Mouse (Mus musculus): Measurements from ENCODE around the gene Unc13a. TPM values are rescaled to one million over a fixed set of nuclear protein-coding genes. Genes with fewer than 3 reads are reported as not detected.

The Unc13a gene
- polyA plus RNA-seq, 1 experiment from 2014 or later = 13.9 TPM

DNA sequence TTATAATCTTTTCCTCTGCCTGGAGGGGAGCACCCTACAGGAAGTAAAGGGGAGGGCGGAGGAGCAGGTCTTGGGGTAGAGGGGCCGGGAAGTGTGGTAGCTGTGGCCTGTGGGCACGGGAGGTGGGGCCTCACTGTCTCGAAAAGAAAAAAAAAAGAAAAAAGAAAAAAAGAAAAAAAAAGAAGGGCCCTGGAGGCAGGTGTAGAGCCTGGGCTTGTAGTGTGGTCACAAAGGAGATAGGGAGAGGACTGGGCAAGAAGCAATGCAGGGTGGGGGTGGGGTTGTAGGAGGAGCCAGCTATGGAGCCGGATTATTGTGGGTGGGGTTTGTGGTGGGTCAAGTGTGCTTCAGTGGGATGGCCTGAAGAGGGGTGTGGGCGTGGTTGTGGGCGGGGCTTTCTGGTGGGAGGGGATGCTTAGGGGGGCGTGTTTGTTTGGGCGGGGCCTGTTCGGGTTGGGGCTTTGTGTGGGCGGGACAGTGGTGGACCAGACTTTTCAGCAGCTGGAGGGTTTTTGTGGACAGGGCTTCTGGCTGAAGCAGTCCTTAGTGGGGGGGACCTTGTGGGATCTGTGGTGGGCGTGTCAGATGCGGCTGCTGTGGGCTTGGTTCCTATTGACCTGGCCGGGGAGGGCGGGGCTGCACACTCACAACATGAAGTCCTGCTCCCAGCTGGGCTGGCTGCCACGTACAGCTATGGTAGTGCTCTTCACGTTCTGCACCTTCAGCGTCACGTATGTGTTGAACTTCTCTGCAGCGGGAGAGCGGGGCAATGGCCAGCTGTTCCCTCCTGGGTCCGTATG lies 6.0 kb downstream of the Unc13a start:
- H3K27ac ChIP-seq (ENCODE audit: low read depth, low read length) = no peak overlapping the region
- H3K4me1 ChIP-seq (ENCODE audit: control insufficient read depth, insufficient read depth, low read length) = peaks cover 27% of the 10 kb centered on the region
- peaks cover 21% of the 10 kb centered on the region for H3K36me3 ChIP-seq (ENCODE audit: control insufficient read depth, insufficient read depth, low read length)
- peaks cover 12% of the 10 kb centered on the region for H3K27me3 ChIP-seq (replicated peaks; ENCODE audit: control insufficient read depth, insufficient read depth, low read length)
- H3K9ac ChIP-seq (ENCODE audit: low read length) = no peak overlapping the region
- peak; percentile 50 for DNase-seq (ENCODE audit: low spot score)
- H3K9me3 ChIP-seq (replicated peaks; ENCODE audit: control insufficient read depth, low read length) = no peaks in the 10 kb centered on the region
- peak overlapping the region; percentile 30 for H3K4me2 ChIP-seq (ENCODE audit: low read length)
- ATAC-seq = peak; percentile 16; the same call in 1 of the 2 replicates
- H3K4me3 ChIP-seq (ENCODE audit: low read depth, low read length) = no peak overlapping the region
- WGBS = 3% methylated on average over 22 of the region's 22 CpGs

DNA sequence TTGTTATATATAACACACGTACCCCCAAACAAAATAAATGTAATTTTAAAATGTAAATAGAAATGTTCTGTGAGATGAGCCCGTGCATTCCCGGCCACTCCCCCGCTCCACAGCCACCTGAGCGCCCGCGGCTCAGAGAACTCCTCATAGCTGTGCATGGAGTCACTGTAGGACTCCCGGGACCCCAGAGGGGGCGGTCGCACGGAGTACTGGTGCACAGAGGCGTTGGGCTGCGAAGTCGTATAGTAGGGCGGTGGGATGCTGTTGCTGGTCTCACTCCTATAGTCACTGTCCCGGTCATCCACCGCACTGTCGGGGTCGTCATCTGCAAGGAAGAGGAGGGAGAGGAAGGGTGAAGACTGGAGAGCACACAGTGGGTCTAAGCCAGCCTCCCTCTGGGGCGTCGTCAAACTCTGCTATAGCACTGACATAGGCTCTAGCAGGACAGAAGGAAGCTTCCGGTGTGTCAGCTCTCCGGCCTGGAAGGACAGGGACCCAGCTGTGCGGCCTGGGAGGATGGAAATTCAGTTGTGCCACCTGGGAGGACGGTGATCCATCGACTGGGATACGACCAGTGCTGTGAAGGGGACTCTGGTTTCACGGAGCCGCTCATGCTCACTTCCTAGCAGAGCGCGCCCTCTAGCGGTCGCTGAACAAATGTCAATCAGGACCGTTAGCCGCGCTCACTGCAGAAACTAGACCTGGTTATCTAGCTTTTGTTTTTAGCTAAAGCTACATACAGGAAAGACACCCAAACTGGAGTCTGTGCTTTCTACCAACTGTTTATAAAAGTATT lies 11.0 kb downstream of the Unc13a start:
- H3K4me3 ChIP-seq (ENCODE audit: low read depth, low read length) = no peak overlapping the region
- no peak overlapping the region for H3K9ac ChIP-seq (ENCODE audit: low read length)
- H3K4me2 ChIP-seq (ENCODE audit: low read length) = no peak overlapping the region
- ATAC-seq (peak; percentile 69), DNase-seq (ENCODE audit: low spot score) (peak; percentile 93)
- H3K27me3 ChIP-seq (replicated peaks; ENCODE audit: control insufficient read depth, insufficient read depth, low read length) = peaks cover 7% of the 10 kb centered on the region
- peaks cover under 1% of the 10 kb centered on the region; the same call in 1 of the 2 replicates for H3K4me1 ChIP-seq (ENCODE audit: control insufficient read depth, insufficient read depth, low read length)
- 10% methylated on average over 36 of the region's 36 CpGs for WGBS
- 0 out of 2 replicates have a peak overlapping the region, but pooled peaks have one; percentile 9 for H3K27ac ChIP-seq (ENCODE audit: low read depth, low read length)
- H3K9me3 ChIP-seq (replicated peaks; ENCODE audit: control insufficient read depth, low read length) = no peaks in the 10 kb centered on the region
- peaks cover 21% of the 10 kb centered on the region for H3K36me3 ChIP-seq (ENCODE audit: control insufficient read depth, insufficient read depth, low read length)

DNA sequence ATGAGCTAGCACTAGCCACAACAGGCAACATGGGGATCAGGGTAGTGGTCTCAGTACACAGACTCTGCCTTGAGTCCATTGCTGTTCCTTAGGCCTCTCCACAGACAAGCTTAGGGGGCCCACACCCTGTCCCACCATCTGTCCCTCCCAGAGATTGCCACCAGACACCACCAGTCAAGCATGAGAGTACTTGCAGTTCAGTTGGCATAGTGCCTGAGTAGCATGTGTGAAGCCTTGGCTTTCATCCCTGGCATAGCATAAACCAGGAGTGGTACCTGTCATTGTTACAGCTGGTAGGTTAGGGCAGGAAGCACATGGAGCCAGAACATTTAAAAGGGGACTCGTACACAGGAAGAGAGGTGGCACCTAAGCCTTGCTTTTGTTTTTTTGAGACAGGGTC lies 11.8 kb downstream of the Unc13a start:
- peaks cover 12% of the 10 kb centered on the region for H3K27me3 ChIP-seq (replicated peaks; ENCODE audit: control insufficient read depth, insufficient read depth, low read length)

DNA sequence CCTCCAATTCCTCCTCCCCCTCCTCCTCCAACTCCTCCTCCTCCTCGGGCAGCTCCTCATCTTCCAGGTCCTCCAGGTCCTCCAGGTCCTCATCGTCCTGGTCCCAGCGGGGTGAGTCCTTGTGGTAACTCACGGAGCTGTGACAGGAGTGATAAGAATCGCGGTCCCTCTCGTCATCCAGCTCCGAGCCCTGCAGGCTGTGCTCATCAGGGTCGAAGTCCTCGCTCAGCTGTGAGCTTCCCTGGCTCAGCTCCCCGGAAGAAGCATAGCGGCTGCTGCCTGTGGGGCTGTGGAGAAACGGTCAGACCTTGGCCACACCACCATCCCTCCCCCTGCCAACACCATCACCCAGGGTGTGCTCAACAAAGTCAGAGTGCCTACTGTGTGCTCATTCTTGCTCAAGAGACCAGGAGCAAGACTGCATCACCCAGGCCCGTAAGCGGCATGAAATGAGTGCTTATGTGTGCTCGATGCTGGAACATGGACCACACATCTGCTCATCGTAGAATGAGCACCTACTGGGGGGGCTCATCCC lies 13.0 kb downstream of the Unc13a start:
- no peak for ATAC-seq
- Histone ChIP-seq H3K27ac (ENCODE audit: low read depth, low read length) (no peak overlapping the region), H3K4me3 (ENCODE audit: low read depth, low read length) (no peak overlapping the region), H3K9me3 (replicated peaks; ENCODE audit: control insufficient read depth, low read length) (no peaks in the 10 kb centered on the region), H3K4me1 (ENCODE audit: control insufficient read depth, insufficient read depth, low read length) (0 out of 2 replicates have a peak, but pooled peaks cover 3% of the 10 kb centered on the region), H3K36me3 (ENCODE audit: control insufficient read depth, insufficient read depth, low read length) (peaks cover 12% of the 10 kb centered on the region), H3K9ac (ENCODE audit: low read length) (no peak overlapping the region), H3K27me3 (replicated peaks; ENCODE audit: control insufficient read depth, insufficient read depth, low read length) (peaks cover 20% of the 10 kb centered on the region), H3K4me2 (ENCODE audit: low read length) (no peak overlapping the region)
- no peak for DNase-seq (ENCODE audit: low spot score)
- 33% methylated on average over 17 of the region's 17 CpGs for WGBS

More for the DNA sequence above, 11.8 kb downstream of the Unc13a start:
- no peak overlapping the region for H3K9ac ChIP-seq (ENCODE audit: low read length)
- 65% methylated on average over 1 of the region's 1 CpGs for WGBS
- no peak overlapping the region for H3K27ac ChIP-seq (ENCODE audit: low read depth, low read length)
- peaks cover 21% of the 10 kb centered on the region for H3K36me3 ChIP-seq (ENCODE audit: control insufficient read depth, insufficient read depth, low read length)
- no peaks in the 10 kb centered on the region for H3K9me3 ChIP-seq (replicated peaks; ENCODE audit: control insufficient read depth, low read length)
- ATAC-seq (peak; percentile 50), DNase-seq (ENCODE audit: low spot score) (peak; percentile 68)
- H3K4me1 ChIP-seq (ENCODE audit: control insufficient read depth, insufficient read depth, low read length) = 0 out of 2 replicates have a peak, but pooled peaks cover 2% of the 10 kb centered on the region
- H3K4me3 ChIP-seq (ENCODE audit: low read depth, low read length) = no peak overlapping the region
- no peak overlapping the region for H3K4me2 ChIP-seq (ENCODE audit: low read length)

DNA sequence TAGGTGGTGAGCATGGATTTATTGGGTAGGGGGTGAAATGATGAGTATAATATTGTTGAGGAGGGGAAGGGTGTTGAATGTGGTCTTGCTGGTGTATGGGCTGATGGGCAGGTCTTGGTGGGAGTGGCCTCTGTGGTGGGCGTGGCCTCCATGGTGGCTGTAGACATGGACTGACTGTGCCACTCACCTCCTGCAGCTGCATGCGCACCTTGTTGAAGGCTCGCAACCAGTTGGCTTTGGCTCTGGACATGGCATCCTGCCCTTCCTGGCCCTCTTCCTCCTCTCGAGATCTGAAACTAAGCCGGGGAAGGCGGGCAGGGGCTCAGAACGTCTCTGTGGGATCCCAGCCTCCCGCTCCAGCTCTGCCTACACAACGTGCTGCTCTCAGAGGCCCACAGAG lies 13.7 kb downstream of the Unc13a start:
- Histone ChIP-seq H3K9me3 (replicated peaks; ENCODE audit: control insufficient read depth, low read length) (no peaks in the 10 kb centered on the region), H3K4me1 (ENCODE audit: control insufficient read depth, insufficient read depth, low read length) (0 out of 2 replicates have a peak, but pooled peaks cover 3% of the 10 kb centered on the region), H3K4me2 (ENCODE audit: low read length) (no peak overlapping the region), H3K9ac (ENCODE audit: low read length) (no peak overlapping the region), H3K27me3 (replicated peaks; ENCODE audit: control insufficient read depth, insufficient read depth, low read length) (peaks cover 22% of the 10 kb centered on the region), H3K36me3 (ENCODE audit: control insufficient read depth, insufficient read depth, low read length) (peaks cover 11% of the 10 kb centered on the region), H3K27ac (ENCODE audit: low read depth, low read length) (no peak overlapping the region), H3K4me3 (ENCODE audit: low read depth, low read length) (no peak overlapping the region)
- WGBS = 20% methylated on average over 9 of the region's 9 CpGs
- DNase-seq (ENCODE audit: low spot score) = no peak
- ATAC-seq = no peak

GRCm38 (mm10) chr8:71654600-71654999 lies 17.0 kb downstream of the Unc13a start:
- H3K4me3 ChIP-seq (ENCODE audit: low read depth, low read length) = no peak overlapping the region
- no peak for DNase-seq (ENCODE audit: low spot score)
- H3K4me1 ChIP-seq (ENCODE audit: control insufficient read depth, insufficient read depth, low read length) = 0 out of 2 replicates have a peak, but pooled peaks cover 3% of the 10 kb centered on the region
- peaks cover 20% of the 10 kb centered on the region; the same call in 1 of the 2 replicates for H3K36me3 ChIP-seq (ENCODE audit: control insufficient read depth, insufficient read depth, low read length)
- no peak overlapping the region for H3K27ac ChIP-seq (ENCODE audit: low read depth, low read length)
- 0% methylated on average over 24 of the region's 24 CpGs for WGBS
- H3K4me2 ChIP-seq (ENCODE audit: low read length) = peak overlapping the region; percentile 32; the same call in 1 of the 2 replicates
- ATAC-seq = peak; percentile 33; the same call in 1 of the 2 replicates
- peak overlapping the region; percentile 29 for H3K9ac ChIP-seq (ENCODE audit: low read length)
- peaks cover 18% of the 10 kb centered on the region; the same call in 1 of the 2 replicates for H3K27me3 ChIP-seq (replicated peaks; ENCODE audit: control insufficient read depth, insufficient read depth, low read length)
- no peaks in the 10 kb centered on the region for H3K9me3 ChIP-seq (replicated peaks; ENCODE audit: control insufficient read depth, low read length)

DNA sequence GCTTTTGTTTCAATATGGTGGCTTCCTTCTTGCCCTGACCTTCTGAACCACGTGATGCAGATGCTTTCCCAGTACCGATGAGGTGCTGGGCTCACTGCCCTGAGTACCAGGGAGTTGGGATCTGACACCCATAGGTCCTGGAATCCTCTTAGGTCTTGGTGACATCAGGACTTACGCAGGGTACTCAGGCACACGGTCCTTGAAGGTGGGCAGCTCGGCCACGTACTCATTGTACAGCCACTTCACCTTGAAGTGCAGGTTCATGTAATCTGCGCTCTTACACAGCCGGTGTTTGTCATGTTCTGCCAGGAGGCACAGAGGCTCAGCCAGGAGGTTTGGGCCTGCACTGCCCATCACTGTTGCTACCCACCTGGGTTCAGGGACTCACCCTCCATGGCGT lies 26.0 kb downstream of the Unc13a start:
- no peak overlapping the region for H3K4me2 ChIP-seq (ENCODE audit: low read length)
- H3K9ac ChIP-seq (ENCODE audit: low read length) = no peak overlapping the region
- ATAC-seq (no peak), DNase-seq (ENCODE audit: low spot score) (no peak)
- 79% methylated on average over 9 of the region's 9 CpGs for WGBS
- no peaks in the 10 kb centered on the region for H3K27me3 ChIP-seq (replicated peaks; ENCODE audit: control insufficient read depth, insufficient read depth, low read length)
- H3K4me3 ChIP-seq (ENCODE audit: low read depth, low read length) = no peak overlapping the region
- no peak overlapping the region for H3K27ac ChIP-seq (ENCODE audit: low read depth, low read length)
- no peaks in the 10 kb centered on the region for H3K4me1 ChIP-seq (ENCODE audit: control insufficient read depth, insufficient read depth, low read length)
- H3K9me3 ChIP-seq (replicated peaks; ENCODE audit: control insufficient read depth, low read length) = no peaks in the 10 kb centered on the region
- peaks cover 50% of the 10 kb centered on the region for H3K36me3 ChIP-seq (ENCODE audit: control insufficient read depth, insufficient read depth, low read length)

DNA sequence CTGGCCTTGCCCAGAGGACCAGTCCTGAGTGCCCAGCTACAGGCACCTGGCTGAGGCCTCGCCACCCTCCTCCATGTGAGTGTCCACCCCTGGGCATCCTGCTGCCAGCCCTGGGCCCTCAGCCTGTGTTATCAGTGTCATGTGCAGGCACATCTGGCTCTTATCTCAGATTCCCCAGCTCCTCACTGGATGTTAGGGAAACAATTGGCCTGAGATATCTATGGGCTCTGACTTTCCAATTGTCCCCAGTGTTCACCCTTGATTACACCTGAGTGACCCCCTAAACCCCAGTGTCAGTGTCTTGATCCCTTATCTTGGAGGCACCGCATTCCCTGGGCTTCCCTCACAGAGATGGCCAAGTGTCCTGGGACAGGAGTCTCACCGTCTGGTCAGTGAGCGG lies 32.2 kb downstream of the Unc13a start:
- Histone ChIP-seq H3K9me3 (replicated peaks; ENCODE audit: control insufficient read depth, low read length) (no peaks in the 10 kb centered on the region), H3K4me3 (ENCODE audit: low read depth, low read length) (no peak overlapping the region), H3K27me3 (replicated peaks; ENCODE audit: control insufficient read depth, insufficient read depth, low read length) (peaks cover 4% of the 10 kb centered on the region; the same call in 1 of the 2 replicates), H3K4me2 (ENCODE audit: low read length) (no peak overlapping the region), H3K4me1 (ENCODE audit: control insufficient read depth, insufficient read depth, low read length) (no peaks in the 10 kb centered on the region), H3K36me3 (ENCODE audit: control insufficient read depth, insufficient read depth, low read length) (peaks cover 29% of the 10 kb centered on the region), H3K27ac (ENCODE audit: low read depth, low read length) (no peak overlapping the region), H3K9ac (ENCODE audit: low read length) (no peak overlapping the region)
- WGBS = 92% methylated on average over 4 of the region's 4 CpGs
- DNase-seq (ENCODE audit: low spot score) (no peak), ATAC-seq (no peak)

All from forebrain, embryonic 14.5 days (tissue).